Mouse (Mus musculus) liver, embryonic 14.5 days (tissue): ENCODE results near the gene Bche.

Experiments used
- CTCF ChIP-seq: IDR thresholded peaks from 2 replicates; pipeline ENCODE4 v1.5.1; 2016; ENCODE audit warnings: antibody characterized with exemption, low read depth, control low read depth
- EP300 ChIP-seq: IDR thresholded peaks from 2 replicates; pipeline ENCODE4 v1.6.1; 2016; ENCODE audit warnings: antibody characterized with exemption, low read depth

DNA sequence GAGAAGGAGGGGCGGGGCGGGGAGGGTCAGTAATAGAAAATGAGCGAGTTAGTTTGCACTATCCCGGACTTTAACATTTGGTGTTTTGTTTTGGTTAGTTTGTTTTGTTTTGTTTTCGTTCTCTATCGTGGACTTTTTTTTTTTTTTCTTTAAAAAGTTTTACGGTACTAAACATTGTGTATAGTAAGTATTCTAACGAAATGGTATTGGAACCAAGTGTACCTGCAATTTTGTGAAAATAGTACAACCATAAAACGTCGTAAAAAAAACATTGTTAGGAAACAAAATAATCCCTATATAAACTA is at the start of gene Bche:
- no peak for TF ChIP-seq EP300
- no peak for TF ChIP-seq CTCF
